Mouse (Mus musculus) limb, embryonic 15.5 days (tissue): ENCODE measurements around the gene Mecom. TPM values are rescaled to one million over a fixed set of nuclear protein-coding genes. Genes with fewer than 3 reads are reported as not detected.
"Not testable (repeated sequence)": the region's sequence is repeated elsewhere in the genome, so short reads cannot be mapped to it uniquely, and the experiment has no call there.

Source experiments
- ATAC-seq: fragments of 200-750 bp; cut with Nextera tagmentation; 2 replicates; pipeline ENCODE4 v1.8.0; 2017; ENCODE audit warnings: low read depth, moderate TSS enrichment; ENCODE audit not compliant: insufficient number of reproducible peaks, low FRiP score, low TSS enrichment
- H3K27ac ChIP-seq: fragments of 300-500 bp; sonication (generic); 2 replicates; pipeline ENCODE4 v1.5.1; 2015; ENCODE audit warnings: moderate library complexity, mild to moderate bottlenecking, inconsistent platforms
- H3K27me3 ChIP-seq: fragments of 300-500 bp; sonication (generic); 2 replicates; pipeline ENCODE4 v1.6.1; 2015; ENCODE audit warnings: inconsistent platforms
- H3K36me3 ChIP-seq: fragments of 300-500 bp; sonication (generic); 2 replicates; pipeline ENCODE4 v1.6.1; 2015; ENCODE audit warnings: inconsistent platforms
- H3K4me1 ChIP-seq: fragments of 300-500 bp; sonication (generic); 2 replicates; pipeline ENCODE4 v1.6.1; 2015; ENCODE audit warnings: inconsistent platforms
- H3K4me2 ChIP-seq: fragments of 300-500 bp; sonication (generic); 2 replicates; pipeline ENCODE4 v1.6.1; 2015; ENCODE audit warnings: mild to moderate bottlenecking, inconsistent platforms
- H3K4me3 ChIP-seq: fragments of 300-500 bp; sonication (generic); 2 replicates; pipeline ENCODE4 v1.5.1; 2015; ENCODE audit warnings: mild to moderate bottlenecking, inconsistent platforms
- H3K9ac ChIP-seq: fragments of 300-500 bp; sonication (generic); 2 replicates; pipeline ENCODE4 v1.6.1; 2015; ENCODE audit warnings: inconsistent platforms
- H3K9me3 ChIP-seq: fragments of 300-500 bp; sonication (generic); 2 replicates; pipeline ENCODE4 v1.6.1; 2016; ENCODE audit warnings: inconsistent platforms
- WGBS: fragments of 180-500 bp; shearing (Covaris S2); methylation state at CpG from one replicate; pipeline ENCODE4 v1.1.7; 2015; 5-methylcytosine and 5-hydroxymethylcytosine counted together
- polyA plus RNA-seq: library from polyadenylated mRNA; unstranded; fragments of >200 nt; fragmentation: Nextera tagmentation; extraction: Ambion mirVana; gene quantifications from 2 replicates; pipeline ENCODE4 v1.2.1, GENCODE M21; 2015

Gene Mecom
- polyA plus RNA-seq, 1 experiment from 2014 or later = 38.4 TPM

GRCm38 (mm10) chr3:30428877-30429276 is 118.9 kb downstream of the Mecom start:
- Histone ChIP-seq H3K4me3 (no peak overlapping the region), H3K9ac (no peak overlapping the region), H3K36me3 (no peaks in the 10 kb centered on the region), H3K27me3 (no peaks in the 10 kb centered on the region), H3K27ac (no peak overlapping the region), H3K9me3 (no peaks in the 10 kb centered on the region), H3K4me2 (no peak overlapping the region), H3K4me1 (no peaks in the 10 kb centered on the region)
- WGBS = 75% methylated on average over 5 of the region's 5 CpGs
- no peak for ATAC-seq

DNA sequence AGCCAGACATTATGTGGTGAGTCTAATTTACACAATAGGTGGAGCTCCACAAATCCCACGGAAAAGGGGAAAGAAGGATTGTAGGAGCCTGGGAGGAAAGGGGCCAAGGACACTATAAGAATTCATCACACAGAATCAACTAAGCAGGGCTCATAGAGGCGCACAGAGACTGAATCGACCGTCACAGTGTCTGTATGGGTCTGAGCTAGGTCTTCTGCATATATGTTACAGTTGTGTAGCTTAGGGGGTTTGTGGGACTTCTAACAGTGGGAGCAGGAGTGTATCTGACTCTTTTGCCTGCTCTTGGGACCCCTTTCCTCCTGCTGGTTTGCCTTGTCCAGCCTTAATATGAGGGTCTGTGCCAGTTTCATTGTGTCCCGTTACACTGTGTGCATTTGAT is 123.8 kb downstream of the Mecom start:
- no peak overlapping the region for H3K4me2 ChIP-seq
- no peaks in the 10 kb centered on the region for H3K36me3 ChIP-seq
- no peaks in the 10 kb centered on the region for H3K27me3 ChIP-seq
- H3K4me3 ChIP-seq = no peak overlapping the region
- H3K9ac ChIP-seq = no peak overlapping the region
- WGBS = 87% methylated on average over 5 of the region's 5 CpGs
- no peaks in the 10 kb centered on the region for H3K9me3 ChIP-seq
- no peak for ATAC-seq
- no peaks in the 10 kb centered on the region; the same call in 1 of the 2 replicates for H3K4me1 ChIP-seq
- no peak overlapping the region for H3K27ac ChIP-seq

DNA sequence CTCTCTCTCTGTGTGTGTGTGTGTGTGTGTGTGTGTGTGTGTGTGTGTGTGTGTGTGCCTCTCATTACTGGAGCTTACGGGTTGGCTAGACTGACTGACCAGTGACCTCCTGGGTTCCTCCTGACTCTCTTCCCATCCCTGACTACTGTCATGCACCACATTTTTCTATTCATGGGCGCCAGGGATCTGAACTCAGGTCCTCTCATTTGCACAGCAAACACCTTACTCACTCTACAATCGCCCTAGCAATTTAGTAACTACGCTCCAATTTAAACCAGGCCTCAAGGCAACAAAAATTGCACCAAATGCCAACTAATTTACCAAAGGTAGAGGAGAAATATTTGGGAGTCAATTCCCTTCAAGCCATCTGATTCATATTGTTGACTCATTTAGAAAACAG is 125.9 kb downstream of the Mecom start:
- H3K36me3 ChIP-seq, H3K4me1 ChIP-seq, H3K4me2 ChIP-seq, H3K27me3 ChIP-seq, ATAC-seq, H3K9me3 ChIP-seq, H3K4me3 ChIP-seq, H3K27ac ChIP-seq, H3K9ac ChIP-seq: not testable (repeated sequence)
- 90% methylated on average over 4 of the region's 4 CpGs for WGBS

- Histone ChIP-seq H3K9ac (no peak overlapping the region), H3K4me3 (no peak overlapping the region), H3K4me2 (no peak overlapping the region), H3K4me1 (peaks cover 4% of the 10 kb centered on the region; the same call in 1 of the 2 replicates), H3K27me3 (no peaks in the 10 kb centered on the region), H3K27ac (0 out of 2 replicates have a peak overlapping the region, but pooled peaks have one; percentile 47), H3K36me3 (no peaks in the 10 kb centered on the region), H3K9me3 (no peaks in the 10 kb centered on the region)
- 36% methylated on average over 5 of the region's 5 CpGs for WGBS
- no peak for ATAC-seq
Observed at GRCm38 (mm10) chr3:30420899-30421298, 126.9 kb downstream of the Mecom start.

- no peak overlapping the region for H3K9ac ChIP-seq
- H3K27ac ChIP-seq = no peak overlapping the region
- no peak overlapping the region for H3K4me2 ChIP-seq
- no peak overlapping the region for H3K4me3 ChIP-seq
- ATAC-seq = no peak
- H3K4me1 ChIP-seq = peaks cover 4% of the 10 kb centered on the region; the same call in 1 of the 2 replicates
- no peaks in the 10 kb centered on the region for H3K9me3 ChIP-seq
- H3K27me3 ChIP-seq = no peaks in the 10 kb centered on the region
- WGBS = 86% methylated on average over 6 of the region's 6 CpGs
- no peaks in the 10 kb centered on the region for H3K36me3 ChIP-seq
Observed at GRCm38 (mm10) chr3:30414173-30414572, 133.6 kb downstream of the Mecom start.

DNA sequence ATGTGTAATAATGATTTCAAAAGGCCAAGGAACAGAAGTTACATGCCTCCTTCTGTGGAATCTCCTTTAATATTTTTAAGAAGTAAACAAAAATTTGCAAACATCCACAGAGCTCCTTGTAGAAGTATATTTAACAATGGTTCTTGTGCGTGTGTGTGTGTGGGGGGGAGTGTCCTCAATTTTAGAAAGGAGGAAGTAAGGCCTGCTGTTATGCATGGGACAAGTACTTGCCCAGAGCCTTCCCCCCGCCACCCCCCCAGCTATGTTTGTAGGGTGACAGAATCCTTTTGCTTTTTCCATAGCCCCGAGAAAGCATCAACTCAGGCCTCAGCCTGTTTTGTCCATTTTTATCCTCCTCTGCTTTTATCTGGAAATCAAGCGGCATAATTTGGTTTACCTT is 137.0 kb downstream of the Mecom start:
- no peaks in the 10 kb centered on the region for H3K36me3 ChIP-seq
- 59% methylated on average over 4 of the region's 4 CpGs for WGBS
- no peak overlapping the region for H3K4me3 ChIP-seq
- no peaks in the 10 kb centered on the region for H3K4me1 ChIP-seq
- no peak overlapping the region for H3K27ac ChIP-seq
- H3K27me3 ChIP-seq = no peaks in the 10 kb centered on the region
- ATAC-seq = no peak
- no peak overlapping the region for H3K9ac ChIP-seq
- H3K9me3 ChIP-seq = no peaks in the 10 kb centered on the region
- no peak overlapping the region for H3K4me2 ChIP-seq

- Histone ChIP-seq H3K27ac (no peak overlapping the region), H3K4me3 (no peak overlapping the region), H3K4me2 (no peak overlapping the region), H3K27me3 (no peaks in the 10 kb centered on the region), H3K9ac (no peak overlapping the region), H3K4me1 (no peaks in the 10 kb centered on the region), H3K36me3 (no peaks in the 10 kb centered on the region), H3K9me3 (no peaks in the 10 kb centered on the region)
- WGBS = 87% methylated on average over 4 of the region's 4 CpGs
- no peak for ATAC-seq
Observed at GRCm38 (mm10) chr3:30404821-30405220, 143.0 kb downstream of the Mecom start.

GRCm38 (mm10) chr3:30398911-30399310 is 148.9 kb downstream of the Mecom start:
- Histone ChIP-seq H3K4me3 (no peak overlapping the region), H3K9ac (no peak overlapping the region), H3K36me3 (no peaks in the 10 kb centered on the region), H3K27me3 (no peaks in the 10 kb centered on the region), H3K9me3 (no peaks in the 10 kb centered on the region), H3K27ac (no peak overlapping the region), H3K4me1 (no peaks in the 10 kb centered on the region), H3K4me2 (no peak overlapping the region)
- ATAC-seq = no peak
- WGBS = 72% methylated on average over 7 of the region's 7 CpGs

GRCm38 (mm10) chr3:30394911-30395310 is 152.9 kb downstream of the Mecom start:
- no peak overlapping the region for H3K4me2 ChIP-seq
- 81% methylated on average over 4 of the region's 4 CpGs for WGBS
- no peak for ATAC-seq
- no peak overlapping the region for H3K9ac ChIP-seq
- H3K9me3 ChIP-seq = no peaks in the 10 kb centered on the region
- H3K27ac ChIP-seq = no peak overlapping the region
- H3K4me3 ChIP-seq = no peak overlapping the region
- H3K27me3 ChIP-seq = no peaks in the 10 kb centered on the region
- H3K36me3 ChIP-seq = no peaks in the 10 kb centered on the region
- H3K4me1 ChIP-seq = peaks cover 19% of the 10 kb centered on the region

- 57% methylated on average over 4 of the region's 4 CpGs for WGBS
- Histone ChIP-seq H3K9me3 (no peaks in the 10 kb centered on the region), H3K27ac (no peak overlapping the region), H3K4me1 (peaks cover 19% of the 10 kb centered on the region), H3K9ac (no peak overlapping the region), H3K4me2 (no peak overlapping the region), H3K27me3 (no peaks in the 10 kb centered on the region), H3K4me3 (no peak overlapping the region), H3K36me3 (no peaks in the 10 kb centered on the region)
- ATAC-seq = no peak
Observed at GRCm38 (mm10) chr3:30392662-30393061, 155.1 kb downstream of the Mecom start.

- no peaks in the 10 kb centered on the region for H3K9me3 ChIP-seq
- 0 out of 2 replicates have a peak overlapping the region, but pooled peaks have one; percentile 2 for H3K4me2 ChIP-seq
- no peak overlapping the region for H3K9ac ChIP-seq
- H3K27ac ChIP-seq = no peak overlapping the region
- no peak overlapping the region for H3K4me3 ChIP-seq
- peaks cover 19% of the 10 kb centered on the region for H3K4me1 ChIP-seq
- WGBS = 14% methylated on average over 4 of the region's 4 CpGs
- no peaks in the 10 kb centered on the region for H3K36me3 ChIP-seq
- ATAC-seq = no peak
- H3K27me3 ChIP-seq = no peaks in the 10 kb centered on the region
Observed at GRCm38 (mm10) chr3:30392218-30392617, 155.6 kb downstream of the Mecom start.

DNA sequence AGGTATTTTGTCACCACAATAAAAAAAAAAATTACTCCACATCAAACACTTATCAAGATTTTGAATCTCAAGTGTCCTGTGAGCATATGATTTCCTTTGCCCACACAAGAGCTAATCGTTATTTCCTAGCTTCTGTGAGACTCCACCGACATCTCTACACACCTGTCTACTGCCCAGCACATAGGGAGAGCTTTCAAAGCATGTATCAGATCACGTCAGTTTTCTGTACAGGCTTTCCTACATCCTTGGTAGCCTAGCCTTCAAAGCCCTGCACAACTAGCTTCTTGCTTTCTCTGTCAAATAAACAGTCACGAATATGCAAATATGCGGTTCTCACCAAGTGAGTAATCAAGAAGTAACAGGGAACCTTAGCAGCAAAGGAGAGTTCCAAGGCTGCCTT is 157.5 kb downstream of the Mecom start:
- 87% methylated on average over 5 of the region's 5 CpGs for WGBS
- no peak for ATAC-seq
- H3K36me3 ChIP-seq = no peaks in the 10 kb centered on the region
- H3K27ac ChIP-seq = no peak overlapping the region
- H3K4me2 ChIP-seq = no peak overlapping the region
- no peak overlapping the region for H3K4me3 ChIP-seq
- H3K9ac ChIP-seq = no peak overlapping the region
- H3K27me3 ChIP-seq = no peaks in the 10 kb centered on the region
- peaks cover 19% of the 10 kb centered on the region for H3K4me1 ChIP-seq
- no peaks in the 10 kb centered on the region for H3K9me3 ChIP-seq

DNA sequence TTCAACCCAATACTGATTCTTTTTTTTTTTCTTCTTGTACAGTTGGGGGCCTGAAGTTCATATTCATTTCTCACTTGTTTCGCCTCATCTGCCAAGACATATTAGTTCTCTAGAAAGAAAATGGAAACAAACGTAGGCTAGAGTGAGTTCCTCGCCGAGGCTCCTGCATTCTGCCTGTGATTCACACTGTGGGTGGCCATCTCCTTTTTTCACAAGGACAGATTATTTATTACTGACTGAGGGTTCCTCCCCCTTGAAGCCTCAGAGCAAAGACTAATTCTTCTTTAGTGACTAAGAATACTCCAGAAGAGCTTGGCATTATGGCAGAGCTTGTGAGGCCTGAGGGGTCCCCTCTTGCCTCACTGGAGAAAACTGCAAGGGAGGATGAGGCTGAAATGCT is 167.5 kb downstream of the Mecom start:
- Histone ChIP-seq H3K4me1 (no peaks in the 10 kb centered on the region), H3K27me3 (no peaks in the 10 kb centered on the region), H3K9me3 (no peaks in the 10 kb centered on the region), H3K27ac (no peak overlapping the region), H3K4me3 (no peak overlapping the region), H3K36me3 (no peaks in the 10 kb centered on the region), H3K4me2 (no peak overlapping the region), H3K9ac (no peak overlapping the region)
- WGBS = 49% methylated on average over 4 of the region's 4 CpGs
- ATAC-seq = no peak
